In genomic region chr7:67520959-67521358, GRCm38 (mm10) we compare ENCODE assay signal across 12 mouse cellular contexts.
A peak's percentile ranks its signal among the peaks of the same experiment; 100 is the strongest.
DNase-seq lines count a peak whose midpoint lies in the region; ATAC-seq and TF ChIP-seq lines count a peak whose summit lies in the region.
"Had no signal": no experiment of that assay in that cellular context is flagged by ENCODE, and none has a peak within 500 bp of the region (broad histone marks: within the 10 kb centered on the region; RNA-seq: fewer than 3 reads in every experiment).

No protein-coding gene starts in this region.

- H3K4me1 ChIP-seq in forebrain, embryonic 15.5 days = peaks cover 9% of the 10 kb centered on the region
- H3K4me1 ChIP-seq in forebrain, embryonic 14.5 days (ENCODE audit: control insufficient read depth, insufficient read depth, low read length) = peaks cover 7% of the 10 kb centered on the region; the same call in 1 of the 2 replicates
- no peaks in the 10 kb centered on the region for H3K4me1 ChIP-seq in liver, postnatal 0 days (ENCODE audit: insufficient read depth)
- H3K4me1 ChIP-seq: hindbrain, embryonic 13.5 days had no signal

- H3K9me3 ChIP-seq in forebrain, embryonic 15.5 days = no peaks in the 10 kb centered on the region
- no peaks in the 10 kb centered on the region for H3K9me3 ChIP-seq in forebrain, embryonic 14.5 days (replicated peaks; ENCODE audit: control insufficient read depth, low read length)
- H3K9me3 ChIP-seq in liver, postnatal 0 days (ENCODE audit: low read length) = no peaks in the 10 kb centered on the region
- H3K9me3 ChIP-seq: forebrain, embryonic 12.5 days; hindbrain, embryonic 13.5 days; midbrain, embryonic 15.5 days had no signal

- H3K4me2 ChIP-seq in forebrain, embryonic 15.5 days (replicated peaks) = no peak overlapping the region
- H3K4me2 ChIP-seq in forebrain, embryonic 14.5 days (ENCODE audit: low read length) = no peak overlapping the region
- no peak overlapping the region for H3K4me2 ChIP-seq in liver, postnatal 0 days (ENCODE audit: low read depth, low read length)
- H3K4me2 ChIP-seq: forebrain, embryonic 12.5 days; hindbrain, embryonic 13.5 days; midbrain, embryonic 15.5 days had no signal

- peak; percentile 50 for TF ChIP-seq CTCF in liver, postnatal 0 days (IDR thresholded peaks at IDR 0.05; ENCODE audit: low read depth)

- no peak overlapping the region for H3K27ac ChIP-seq in forebrain, embryonic 15.5 days (replicated peaks)
- H3K27ac ChIP-seq in forebrain, embryonic 14.5 days (ENCODE audit: low read depth, low read length) = no peak overlapping the region
- no peak overlapping the region for H3K27ac ChIP-seq in liver, postnatal 0 days (ENCODE audit: low read depth)
- H3K27ac ChIP-seq: forebrain, embryonic 12.5 days; hindbrain, embryonic 13.5 days; midbrain, embryonic 15.5 days had no signal

- WGBS in forebrain, embryonic 15.5 days = 82% methylated on average over 4 of the region's 4 CpGs
- WGBS in forebrain, embryonic 14.5 days = 75% methylated on average over 4 of the region's 4 CpGs
- WGBS in liver, postnatal 0 days (ENCODE audit: insufficient replicate concordance) = 72% methylated on average over 4 of the region's 4 CpGs

- DNase-seq in forebrain, embryonic 14.5 days (ENCODE audit: low spot score) = no peak
- DNase-seq in liver, postnatal 0 days = no peak
- no peak for DNase-seq in liver
- peak; percentile 57 for DNase-seq in thymus, postnatal 25 days
- no peak for DNase-seq in gastrocnemius, postnatal 14 days
- DNase-seq in adrenal gland, postnatal 14 days = no peak
- DNase-seq: right cerebral cortex, adult 18-20 months had no signal

- 0 out of 2 replicates have a peak, but pooled peaks have one; percentile 33 for ATAC-seq in forebrain, embryonic 15.5 days (replicated peaks)
- no peak for ATAC-seq in forebrain, embryonic 14.5 days
- no peak for ATAC-seq in liver, postnatal 0 days
- peak; percentile 48 to 49; a peak in 2 of 4 replicates for ATAC-seq in hematopoietic stem cell, adult 5-6 weeks (replicated peaks in 1 of 2; ENCODE audit: insufficient read depth in 1 of 2, low FRiP score in 2 of 2, low TSS enrichment in 1 of 2, low read depth in 1 of 2, poor library complexity in 2 of 2, severe bottlenecking in 2 of 2)
- ATAC-seq: midbrain, embryonic 15.5 days had no signal

- H3K4me3 ChIP-seq in forebrain, embryonic 15.5 days = no peak overlapping the region
- no peak overlapping the region for H3K4me3 ChIP-seq in forebrain, embryonic 14.5 days (ENCODE audit: low read depth, low read length)
- no peak overlapping the region for H3K4me3 ChIP-seq in liver, postnatal 0 days (ENCODE audit: low read depth, low read length)
- H3K4me3 ChIP-seq: forebrain, embryonic 12.5 days; hindbrain, embryonic 13.5 days; midbrain, embryonic 15.5 days had no signal

- intact Hi-C loops in gastrocnemius, postnatal 14 days (cut with DNase I; ENCODE audit: low total_unique reads) = loop anchor here (10.0 kb wide), 1 partner anchor 276 kb away; no protein-coding TSS in a partner anchor

- H3K27me3 ChIP-seq in forebrain, embryonic 15.5 days = no peaks in the 10 kb centered on the region
- no peaks in the 10 kb centered on the region for H3K27me3 ChIP-seq in forebrain, embryonic 14.5 days (replicated peaks; ENCODE audit: control insufficient read depth, insufficient read depth, low read length)
- no peaks in the 10 kb centered on the region for H3K27me3 ChIP-seq in liver, postnatal 0 days (ENCODE audit: insufficient read depth, low read length)
- H3K27me3 ChIP-seq: forebrain, embryonic 12.5 days; hindbrain, embryonic 13.5 days; midbrain, embryonic 15.5 days had no signal

- no peaks in the 10 kb centered on the region for H3K36me3 ChIP-seq in forebrain, embryonic 15.5 days
- no peaks in the 10 kb centered on the region for H3K36me3 ChIP-seq in forebrain, embryonic 14.5 days (ENCODE audit: control insufficient read depth, insufficient read depth, low read length)
- H3K36me3 ChIP-seq in liver, postnatal 0 days (replicated peaks; ENCODE audit: insufficient read depth, low read length) = no peaks in the 10 kb centered on the region
- H3K36me3 ChIP-seq: forebrain, embryonic 12.5 days; midbrain, embryonic 15.5 days had no signal

- no peak for TF ChIP-seq EP300 in liver, postnatal 0 days (IDR thresholded peaks at IDR 0.05; ENCODE audit: low read depth)

- no peak overlapping the region for H3K9ac ChIP-seq in forebrain, embryonic 15.5 days (replicated peaks)
- no peak overlapping the region for H3K9ac ChIP-seq in forebrain, embryonic 14.5 days (ENCODE audit: low read length)
- no peak overlapping the region for H3K9ac ChIP-seq in liver, postnatal 0 days (replicated peaks)
- H3K9ac ChIP-seq: forebrain, embryonic 12.5 days; hindbrain, embryonic 13.5 days; midbrain, embryonic 15.5 days had no signal

Comparison
In these comparisons a context has a peak if more than half of its experiments do, and no peak if none do; other contexts are left out.
1. ATAC-seq: peak in forebrain, embryonic 15.5 days (single experiment) and hematopoietic stem cell, adult 5-6 weeks (2 of 2); none in forebrain, embryonic 14.5 days (single experiment) and liver, postnatal 0 days (single experiment).